Mouse (Mus musculus) heart, adult 8-10 months (tissue): Measurements from ENCODE around the gene 1700003F12Rik. TPM values are rescaled to one million over a fixed set of nuclear protein-coding genes. Genes with fewer than 3 reads are reported as not detected.

Experiments used
- DNase-seq: peaks from one replicate; pipeline ENCODE4 v3.0.0; 2022; ENCODE audit warnings: low spot score
- total RNA-seq, 4 experiments: library from RNA; stranded (reverse); gene quantifications; 2 replicates each; pipeline ENCODE4 v1.2.4; 2022

The 1700003F12Rik gene
- total RNA-seq, 4 experiments from 2014 or later = not detected

GRCm38 (mm10) chr2:154549127-154549885, 2.4 kb downstream of the 1700003F12Rik start:
- DNase-seq = peak; percentile 33

- no peak for DNase-seq
Observed at GRCm38 (mm10) chr2:154549886-154550189, 3.0 kb downstream of the 1700003F12Rik start.

- no peak for DNase-seq
Observed at GRCm38 (mm10) chr2:154550937-154551336, 4.1 kb downstream of the 1700003F12Rik start.

DNA sequence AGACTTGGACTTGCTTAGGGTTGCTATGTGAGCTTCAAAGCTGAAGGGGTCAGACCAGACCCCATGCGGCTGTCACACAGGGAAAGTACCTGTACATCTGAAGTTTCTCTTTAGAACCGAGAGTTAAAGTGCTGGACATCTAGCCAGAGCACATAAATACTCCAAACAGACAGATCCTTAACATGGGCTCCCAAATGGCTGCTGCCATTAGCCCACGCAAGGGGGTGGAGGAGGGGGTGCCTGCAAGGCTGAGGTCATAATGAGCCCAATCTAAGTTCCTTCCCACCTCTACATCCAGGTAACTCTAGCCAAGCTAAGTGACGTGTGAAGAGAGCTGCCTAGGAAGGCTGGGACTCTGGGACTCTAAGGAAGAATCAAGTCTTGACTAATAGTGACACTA, 4.6 kb downstream of the 1700003F12Rik start, which contains the start of gene Actl10:
TSS of gene Actl10 (plus strand) at position 301 of the 400 bp plus-strand sequence.
- DNase-seq = no peak

DNA sequence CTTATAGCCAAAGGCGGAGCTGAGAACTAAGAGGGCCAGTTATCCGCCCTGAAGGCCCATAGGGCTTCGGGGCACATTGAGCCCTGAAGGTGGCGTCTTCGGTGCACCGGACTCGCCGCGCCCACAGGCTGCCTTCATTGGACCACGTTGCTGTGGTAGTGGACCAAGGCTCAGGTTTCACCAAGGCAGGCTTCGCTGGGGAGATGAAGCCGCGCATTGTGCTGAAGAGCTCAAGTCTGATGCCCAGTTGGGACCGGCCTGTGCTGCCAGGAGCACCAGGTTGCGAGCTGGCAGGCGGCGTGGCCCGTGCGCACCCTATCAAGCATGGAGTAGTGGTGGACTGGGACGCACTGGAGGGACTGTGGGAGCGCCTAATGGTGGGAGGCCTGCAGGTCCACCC, 5.0 kb downstream of the 1700003F12Rik start:
- no peak for DNase-seq

DNA sequence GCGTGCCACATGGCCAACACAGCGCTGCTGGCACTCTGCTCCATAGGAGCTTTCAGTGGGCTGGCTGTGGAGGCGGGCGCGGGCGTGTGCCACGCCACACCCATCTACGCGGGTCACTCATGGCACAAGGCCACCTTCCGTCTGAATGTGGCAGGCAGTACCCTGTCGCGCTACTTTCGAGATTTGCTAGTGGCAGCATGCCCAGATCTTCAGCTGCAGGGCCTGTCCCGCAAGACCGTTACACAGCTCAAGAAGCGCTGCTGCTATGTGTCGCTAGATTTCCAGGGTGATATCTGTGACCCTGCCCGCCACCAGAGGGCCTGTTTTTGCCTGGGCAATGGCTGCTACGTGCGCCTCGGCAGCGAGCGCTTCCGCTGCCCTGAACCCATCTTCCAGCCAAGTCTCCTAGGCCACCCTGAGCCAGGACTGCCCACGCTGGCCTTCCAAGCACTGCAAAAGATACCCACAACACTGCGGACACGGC, 5.6 kb downstream of the 1700003F12Rik start:
- DNase-seq = peak; percentile 49

GRCm38 (mm10) chr2:154555235-154555634, 8.3 kb downstream of the 1700003F12Rik start:
- no peak for DNase-seq

- DNase-seq = no peak
Observed at GRCm38 (mm10) chr2:154557184-154557832, 10.4 kb downstream of the 1700003F12Rik start.

- no peak for DNase-seq
Observed at GRCm38 (mm10) chr2:154558264-154559039, 11.6 kb downstream of the 1700003F12Rik start, which contains the start of gene Necab3. Gene Necab3, minus strand, starts transcription at chr2:154558890.

- no peak for DNase-seq
Observed at GRCm38 (mm10) chr2:154563612-154564170, 16.8 kb downstream of the 1700003F12Rik start.

- DNase-seq = no peak
Observed at GRCm38 (mm10) chr2:154565562-154565961, 18.7 kb downstream of the 1700003F12Rik start.

DNA sequence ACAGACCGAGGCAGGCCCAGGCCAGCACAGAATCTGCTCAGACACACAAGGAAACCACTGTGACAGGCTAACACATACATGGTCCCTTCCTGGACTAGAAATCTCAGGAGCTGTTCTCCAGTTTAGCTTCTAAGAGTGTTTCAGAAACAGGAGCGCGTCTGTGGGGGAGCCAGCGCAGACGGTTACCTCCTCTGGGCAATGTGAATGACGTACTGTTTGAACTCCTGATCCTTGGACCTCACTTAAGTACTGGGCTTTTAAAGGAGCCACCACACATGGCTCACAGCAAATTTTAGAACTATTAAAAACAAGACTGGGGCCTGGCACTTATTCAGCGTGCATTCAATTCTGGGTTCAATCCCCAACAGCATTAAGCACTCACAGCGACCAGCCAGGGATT, 19.8 kb downstream of the 1700003F12Rik start:
- DNase-seq = no peak

DNA sequence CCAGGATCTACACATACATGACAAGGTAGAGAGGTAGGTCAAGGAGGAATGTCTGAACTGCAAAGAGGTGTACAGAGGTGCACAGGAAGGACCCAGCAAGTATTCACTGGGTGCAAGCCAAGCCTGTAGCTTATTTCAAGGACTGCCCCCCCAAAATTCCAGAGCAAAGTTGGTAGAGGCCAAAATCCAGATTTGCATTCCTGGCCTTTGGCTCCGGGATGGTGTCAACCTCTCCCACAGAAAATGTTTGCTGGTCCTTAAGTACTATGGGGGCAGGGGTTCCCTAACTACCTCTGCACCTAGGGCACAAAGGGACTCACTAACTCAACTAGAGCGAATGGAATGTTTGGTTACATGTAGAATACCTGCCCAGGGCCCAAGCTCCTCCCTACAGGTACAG, 20.9 kb downstream of the 1700003F12Rik start:
- no peak for DNase-seq

- no peak for DNase-seq
Observed at GRCm38 (mm10) chr2:154568329-154569070, 21.6 kb downstream of the 1700003F12Rik start.

GRCm38 (mm10) chr2:154569071-154569748, 22.3 kb downstream of the 1700003F12Rik start:
- DNase-seq = no peak

DNA sequence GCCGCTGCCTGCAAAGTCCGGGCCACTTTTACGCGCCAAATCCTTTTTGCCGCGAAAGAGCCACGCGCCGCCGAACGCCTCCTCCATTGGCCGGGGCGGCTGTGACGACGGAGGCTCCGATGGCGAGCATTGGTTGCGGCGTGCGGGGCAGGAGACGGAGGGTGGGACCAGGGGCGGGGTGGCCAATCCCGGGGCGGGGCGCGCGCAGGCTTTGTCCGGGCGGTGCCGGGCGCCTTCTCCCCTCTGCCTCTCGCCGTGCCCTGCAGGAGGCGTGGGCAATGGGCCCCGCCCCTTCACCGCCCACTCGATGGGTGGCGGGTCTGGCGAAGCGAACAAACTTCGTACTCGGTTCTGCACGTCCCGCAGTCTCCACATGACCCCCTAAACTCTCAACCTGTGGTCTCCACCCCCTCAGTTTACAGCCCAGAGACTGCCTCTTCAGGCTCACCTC, 23.0 kb downstream of the 1700003F12Rik start, which contains the start of gene E2f1:
TSS of gene E2f1 (minus strand) at position 57 of the 451 bp plus-strand sequence.
- peak; percentile 86 for DNase-seq

- no peak for DNase-seq
Observed at GRCm38 (mm10) chr2:154570666-154571065, 23.8 kb downstream of the 1700003F12Rik start.

DNA sequence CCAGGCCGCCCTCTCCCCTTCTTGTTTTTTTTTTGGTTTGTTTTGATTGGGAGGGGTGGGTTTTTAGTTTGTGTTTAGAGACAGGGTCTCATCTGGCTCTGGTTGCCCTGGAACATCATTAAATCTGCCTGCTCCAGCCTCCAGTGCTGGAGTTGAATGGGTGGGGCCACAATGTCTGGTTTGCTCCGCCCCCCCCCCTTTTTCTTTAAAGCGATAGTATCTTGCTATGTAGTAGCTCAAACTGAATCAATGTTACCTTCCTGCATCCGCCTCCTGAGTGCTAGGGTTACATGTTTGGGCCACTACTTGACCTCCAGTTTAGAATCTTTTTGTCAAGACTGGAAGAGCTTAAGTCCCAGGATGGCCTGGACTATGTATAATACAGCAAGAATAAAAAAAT, 24.4 kb downstream of the 1700003F12Rik start:
- no peak for DNase-seq

DNA sequence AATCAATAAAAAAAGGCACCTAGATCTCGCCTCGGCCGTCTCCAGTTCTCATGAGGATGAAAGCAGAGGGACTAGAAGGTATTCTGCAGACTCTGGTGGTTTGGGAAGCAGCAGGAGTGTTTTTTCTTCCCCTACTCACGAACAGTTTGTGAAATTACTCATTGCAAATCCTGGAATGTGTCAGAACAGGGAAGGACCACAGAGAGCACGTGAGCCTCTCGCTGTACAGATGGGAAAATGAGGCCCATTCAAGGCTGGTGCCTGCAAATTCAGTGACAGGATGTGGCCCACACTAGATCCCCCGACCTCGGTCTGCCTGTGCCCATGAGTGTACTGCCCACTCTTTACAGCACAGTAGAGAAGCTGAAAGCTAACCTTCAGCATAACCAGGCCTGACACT, 25.1 kb downstream of the 1700003F12Rik start:
- no peak for DNase-seq

DNA sequence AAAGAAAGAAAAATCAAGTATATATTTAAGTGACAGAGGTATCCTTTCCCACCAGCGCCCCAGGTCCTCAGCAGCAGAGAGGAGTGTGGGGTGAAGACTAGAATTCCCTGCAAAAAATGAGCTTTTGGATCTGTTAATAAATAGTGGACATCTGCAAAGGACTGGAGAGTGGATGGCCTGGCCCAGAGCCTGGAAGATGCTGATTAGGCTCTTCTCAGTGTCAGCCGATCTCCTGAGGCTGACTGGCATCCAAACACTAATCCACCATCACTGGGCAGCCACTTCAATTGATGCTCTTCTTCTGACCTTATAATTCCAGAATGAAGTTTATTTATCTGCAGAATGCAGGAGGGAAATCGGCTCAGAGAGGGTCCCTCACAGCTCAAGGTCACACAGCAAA, 26.1 kb downstream of the 1700003F12Rik start:
- no peak for DNase-seq
